Mouse (Mus musculus): ENCODE measurements at regions not wholly inside any gene's neighbourhood (a gene's known extent, or its start where the extent isn't known, plus 50 kb on each side); places are given as distances from the start of the nearest gene placed in this dataset.
"Not testable (repeated sequence)": the region's sequence is repeated elsewhere in the genome, so short reads cannot be mapped to it uniquely, and the experiment has no call there.

GRCm38 (mm10) chr3:101224091-101224490, 63.6 kb downstream of the Cd2 start:
- in situ Hi-C loops (cut with MboI) = loop anchor here (5.0 kb wide), 1 partner anchor 48 kb away; no protein-coding TSS in a partner anchor

- in situ Hi-C loops (cut with MboI) = loop anchor here (5.0 kb wide), 1 partner anchor 52 kb away; no protein-coding TSS in a partner anchor
Measured at GRCm38 (mm10) chr3:101219897-101220296, 67.8 kb downstream of the Cd2 start.

- in situ Hi-C loops (cut with MboI) = no loop called here
Measured at GRCm38 (mm10) chr3:101216711-101217110, 71.0 kb downstream of the Cd2 start.

- in situ Hi-C loops (cut with MboI) = no loop called here
Measured at GRCm38 (mm10) chr3:101213212-101213562, 74.6 kb downstream of the Cd2 start.

GRCm38 (mm10) chr3:101212403-101213211, 75.1 kb downstream of the Cd2 start:
- in situ Hi-C loops (cut with MboI) = no loop called here

GRCm38 (mm10) chr3:101211936-101212335, 75.8 kb downstream of the Cd2 start:
- in situ Hi-C loops (cut with MboI) = no loop called here

- in situ Hi-C loops (cut with MboI) = no loop called here
Measured at GRCm38 (mm10) chr3:101209546-101209945, 78.2 kb downstream of the Cd2 start.

GRCm38 (mm10) chr3:101208751-101209150, 79.0 kb downstream of the Cd2 start:
- in situ Hi-C loops (cut with MboI) = no loop called here

- in situ Hi-C loops (cut with MboI) = not testable (repeated sequence)
Measured at GRCm38 (mm10) chr3:101206172-101206571, 81.6 kb downstream of the Cd2 start.

GRCm38 (mm10) chr3:101194725-101195124, 84.6 kb upstream of the Ptgfrn start:
- in situ Hi-C loops (cut with MboI) = no loop called here

GRCm38 (mm10) chr3:101194319-101194718, 84.2 kb upstream of the Ptgfrn start:
- in situ Hi-C loops (cut with MboI) = no loop called here

GRCm38 (mm10) chr3:101191298-101191986, 81.4 kb upstream of the Ptgfrn start:
- in situ Hi-C loops (cut with MboI) = no loop called here

- in situ Hi-C loops (cut with MboI) = no loop called here
Measured at GRCm38 (mm10) chr3:101181958-101182357, 71.9 kb upstream of the Ptgfrn start.

- in situ Hi-C loops (cut with MboI) = no loop called here
Measured at GRCm38 (mm10) chr3:101173954-101174353, 63.9 kb upstream of the Ptgfrn start.

GRCm38 (mm10) chr3:101170037-101171019, 60.2 kb upstream of the Ptgfrn start:
- in situ Hi-C loops (cut with MboI) = no loop called here

GRCm38 (mm10) chr3:101167026-101167425, 56.9 kb upstream of the Ptgfrn start:
- in situ Hi-C loops (cut with MboI) = no loop called here

- in situ Hi-C loops (cut with MboI) = no loop called here
Measured at GRCm38 (mm10) chr3:101166580-101166979, 56.5 kb upstream of the Ptgfrn start.

- in situ Hi-C loops (cut with MboI) = no loop called here
Measured at GRCm38 (mm10) chr3:101165261-101165660, 55.2 kb upstream of the Ptgfrn start.

- in situ Hi-C loops (cut with MboI) = no loop called here
Measured at GRCm38 (mm10) chr3:101164771-101165170, 54.7 kb upstream of the Ptgfrn start.

- in situ Hi-C loops (cut with MboI) = no loop called here
Measured at GRCm38 (mm10) chr3:101163991-101164434, 53.9 kb upstream of the Ptgfrn start.

GRCm38 (mm10) chr3:101163160-101163990, 53.3 kb upstream of the Ptgfrn start:
- in situ Hi-C loops (cut with MboI) = no loop called here

Measured in mature B cell (primary cell).